In the genomic region with DNA sequence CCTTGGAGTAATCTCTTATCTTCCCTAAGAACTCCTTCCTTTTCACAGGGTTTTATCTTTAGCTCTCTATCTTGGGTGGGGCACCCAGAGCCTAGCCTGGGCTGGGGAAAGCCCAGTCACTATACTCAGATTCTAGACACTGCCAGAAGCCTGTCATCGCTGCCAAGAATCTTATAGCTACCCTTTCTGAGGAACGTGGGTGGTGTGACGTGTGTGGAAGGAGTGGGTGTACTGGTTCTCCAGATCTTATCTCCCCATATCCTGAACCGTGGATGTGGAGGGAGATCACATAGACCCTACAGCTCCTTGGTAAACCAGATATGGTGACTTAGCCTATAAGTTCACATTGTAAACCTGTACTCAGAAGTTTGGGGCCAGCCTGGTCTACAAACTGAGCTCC, we compare ENCODE assay signal across 1 mouse cellular context.
TF ChIP-seq lines count a peak whose summit lies in the region.

No protein-coding gene starts in this region.

TF ChIP-seq in MEL, 35 proteins besides CTCF, POLR2A, EP300 and RAD21 (continued from another document):
- TF ChIP-seq TBP (IDR thresholded peaks at IDR 0.05; ENCODE audit: low read depth, low read length) (peak; percentile 63; the same call in 1 of the 2 replicates), POLR2AphosphoS2 (IDR thresholded peaks at IDR 0.05; ENCODE audit: low read length) (0 out of 2 replicates have a peak, but pooled peaks have one; percentile 42), MAZ (IDR thresholded peaks at IDR 0.05; ENCODE audit: low read depth, low read length) (peak; percentile 82), TAL1 (IDR thresholded peaks at IDR 0.05; ENCODE audit: low read length) (no peak), E2F4 (IDR thresholded peaks at IDR 0.05; ENCODE audit: borderline replicate concordance, low read depth, low read length) (no peak), GATA1 (IDR thresholded peaks at IDR 0.05; ENCODE audit: low read depth, low read length) (peak; percentile 92), MEF2A (IDR thresholded peaks at IDR 0.05; ENCODE audit: extremely low read depth, insufficient replicate concordance, low read depth, low read length, poor library complexity, severe bottlenecking) (peak; percentile 31; the same call in 1 of the 2 replicates), ELF1 (IDR thresholded peaks at IDR 0.05; ENCODE audit: low read depth, low read length) (0 out of 2 replicates have a peak, but pooled peaks have one; percentile 23), BHLHE40 (IDR thresholded peaks at IDR 0.05; ENCODE audit: borderline replicate concordance, low read depth, low read length) (peak; percentile 32; the same call in 1 of the 2 replicates), SIN3A (IDR thresholded peaks at IDR 0.05; ENCODE audit: low read length) (peak; percentile 70), TCF12 (IDR thresholded peaks at IDR 0.05; ENCODE audit: low read depth, low read length) (peak; percentile 85), ZC3H11A (IDR thresholded peaks at IDR 0.05; ENCODE audit: low read depth, low read length) (0 out of 2 replicates have a peak, but pooled peaks have one; percentile 0), HCFC1 (IDR thresholded peaks at IDR 0.05; ENCODE audit: low read depth, low read length) (0 out of 2 replicates have a peak, but pooled peaks have one; percentile 14), NELFE (IDR thresholded peaks at IDR 0.05; ENCODE audit: low read depth, low read length) (no peak)
TF ChIP-seq in MEL: peak in this region for 16.
